Mouse (Mus musculus) heart, embryonic 13.5 days (tissue): ENCODE data around the gene Aamdc. TPM values are rescaled to one million over a fixed set of nuclear protein-coding genes. Genes with fewer than 3 reads are reported as not detected.
A peak's percentile ranks its signal among the peaks of the same experiment; 100 is the strongest.

ENCODE experiments used
- ATAC-seq: fragments of 200-750 bp; cut with Nextera tagmentation; 2 replicates; pipeline ENCODE4 v1.8.0; 2017; ENCODE audit warnings: moderate TSS enrichment; ENCODE audit not compliant: insufficient number of reproducible peaks, low FRiP score, low TSS enrichment; ENCODE audit errors: extremely low read depth
- H3K27ac ChIP-seq: fragments of 300-500 bp; sonication (generic); replicated peaks from 2 replicates; pipeline ENCODE4 v1.5.1; 2015; ENCODE audit warnings: moderate library complexity, mild to moderate bottlenecking, inconsistent platforms
- H3K27me3 ChIP-seq: fragments of 300-500 bp; sonication (generic); replicated peaks from 2 replicates; pipeline ENCODE4 v1.6.1; 2015; ENCODE audit warnings: mild to moderate bottlenecking, inconsistent platforms
- H3K36me3 ChIP-seq: fragments of 300-500 bp; sonication (generic); 2 replicates; pipeline ENCODE4 v1.6.1; 2015; ENCODE audit warnings: mild to moderate bottlenecking, inconsistent platforms
- H3K4me1 ChIP-seq: fragments of 300-500 bp; sonication (generic); 2 replicates; pipeline ENCODE4 v1.6.1; 2015; ENCODE audit warnings: inconsistent platforms
- H3K4me2 ChIP-seq: fragments of 300-500 bp; sonication (generic); 2 replicates; pipeline ENCODE4 v1.6.1; 2015; ENCODE audit warnings: inconsistent platforms, mild to moderate bottlenecking, moderate library complexity
- H3K4me3 ChIP-seq: fragments of 300-500 bp; sonication (generic); 2 replicates; pipeline ENCODE4 v1.5.1; 2015; ENCODE audit warnings: moderate library complexity, mild to moderate bottlenecking, inconsistent platforms
- H3K9ac ChIP-seq: fragments of 300-500 bp; sonication (generic); 2 replicates; pipeline ENCODE4 v1.6.1; 2015; ENCODE audit warnings: inconsistent platforms, mild to moderate bottlenecking, moderate library complexity
- H3K9me3 ChIP-seq: fragments of 300-500 bp; sonication (generic); 2 replicates; pipeline ENCODE4 v1.6.1; 2016; ENCODE audit warnings: inconsistent platforms
- WGBS: fragments of 180-500 bp; shearing (Covaris S2); methylation state at CpG from one replicate; pipeline ENCODE4 v1.1.7; 2015; ENCODE audit warnings: mixed read lengths; 5-methylcytosine and 5-hydroxymethylcytosine counted together
- polyA plus RNA-seq: library from polyadenylated mRNA; unstranded; fragments of >200 nt; fragmentation: Nextera tagmentation; extraction: Ambion mirVana; gene quantifications from 2 replicates; pipeline ENCODE4 v1.2.1, GENCODE M21; 2015

Gene Aamdc
- polyA plus RNA-seq, 1 experiment from 2014 or later = 36.4 TPM

DNA sequence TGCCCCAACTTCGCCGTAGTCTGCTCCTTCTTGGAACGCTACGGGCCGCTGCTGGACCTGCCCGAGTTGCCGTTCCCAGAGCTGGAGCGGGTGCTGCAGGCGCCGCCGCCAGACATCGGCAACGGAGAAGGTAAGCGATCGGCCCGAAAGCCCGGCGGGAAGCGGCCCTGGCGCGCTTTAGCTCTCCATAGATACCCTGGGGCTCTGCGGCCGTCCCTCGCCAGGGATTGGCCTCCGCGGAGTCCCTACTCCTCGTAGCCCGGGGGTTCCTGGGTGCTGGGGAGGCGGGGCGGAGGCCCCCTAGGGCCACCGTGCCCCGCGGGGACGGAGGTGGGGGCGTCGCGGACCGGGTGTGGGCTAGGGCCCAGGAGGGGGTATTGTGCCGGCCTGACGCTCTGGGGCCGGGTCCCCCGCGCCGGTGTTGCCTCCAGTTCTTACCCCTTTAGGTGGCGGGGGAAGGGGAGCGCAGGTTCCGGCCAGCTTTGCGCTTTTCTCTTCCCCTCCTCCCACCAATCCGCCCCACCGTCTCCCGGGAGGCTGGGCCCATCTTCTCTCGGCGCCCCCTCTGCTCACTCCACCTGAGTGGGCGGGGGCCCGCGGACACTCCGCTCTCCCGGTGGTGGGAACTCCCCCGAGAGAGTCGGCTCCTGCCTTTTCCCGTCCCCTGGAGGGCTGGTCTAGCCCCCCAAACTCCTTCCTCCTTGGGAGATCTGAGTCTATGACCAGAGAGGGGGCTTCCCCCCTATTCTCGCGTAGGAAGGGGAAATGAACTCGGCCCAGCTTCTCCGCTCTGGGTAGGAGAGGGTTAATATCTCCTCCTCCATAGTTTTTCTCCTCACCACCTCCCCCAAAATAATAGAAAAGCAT, 912 bp upstream of the Aamdc start:
- Histone ChIP-seq H3K4me3 (peak overlapping the region; percentile 100), H3K4me1 (peaks cover 21% of the 10 kb centered on the region), H3K9ac (peak overlapping the region; percentile 100), H3K9me3 (0 out of 2 replicates have a peak, but pooled peaks cover 5% of the 10 kb centered on the region), H3K36me3 (peaks cover 4% of the 10 kb centered on the region; the same call in 1 of the 2 replicates), H3K4me2 (peak overlapping the region; percentile 85), H3K27me3 (no peaks in the 10 kb centered on the region), H3K27ac (peak overlapping the region; percentile 98)
- peak; percentile 57 for ATAC-seq
- 0% methylated on average over 64 of the region's 65 CpGs for WGBS

DNA sequence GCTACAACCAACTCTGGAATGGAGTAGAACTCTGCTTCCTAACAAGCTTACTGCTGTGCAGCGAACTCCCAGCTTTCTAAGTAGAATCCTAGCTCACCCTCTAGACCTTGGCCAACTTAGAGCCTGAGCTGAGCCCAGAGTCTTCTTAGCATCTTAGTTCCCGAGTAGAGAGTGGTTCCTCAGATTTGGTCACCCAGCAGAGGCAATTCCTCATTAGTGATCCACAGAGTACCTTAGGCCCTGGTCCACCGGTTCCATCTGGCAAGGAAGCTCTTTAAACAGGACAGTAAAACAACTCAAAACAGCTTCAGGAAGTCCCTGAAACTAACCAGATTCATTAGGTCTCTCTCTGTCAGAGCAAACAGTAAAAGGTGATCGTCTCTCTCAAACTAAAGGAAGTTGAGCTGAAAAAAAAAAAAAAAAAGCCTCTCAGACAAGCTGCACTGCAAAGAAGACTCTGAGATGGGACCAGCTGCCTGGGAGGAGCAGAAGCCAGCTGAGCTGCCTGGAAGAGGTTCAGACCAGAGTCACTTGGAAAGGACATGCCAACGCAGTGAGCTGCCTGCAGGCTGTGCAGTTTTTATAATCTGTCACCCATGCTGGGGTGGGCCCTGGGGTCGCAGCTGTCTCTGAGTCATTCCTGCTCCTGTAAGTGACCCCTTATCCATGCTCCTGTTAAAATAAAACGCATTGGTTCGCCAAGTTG, 783 bp downstream of the Aamdc start:
- peak overlapping the region; percentile 100 for H3K4me3 ChIP-seq
- peak overlapping the region; percentile 85 for H3K4me2 ChIP-seq
- H3K27me3 ChIP-seq = no peaks in the 10 kb centered on the region
- H3K9me3 ChIP-seq = 0 out of 2 replicates have a peak, but pooled peaks cover 5% of the 10 kb centered on the region
- WGBS = 32% methylated on average over 8 of the region's 8 CpGs
- peak overlapping the region; percentile 98 for H3K27ac ChIP-seq
- peak overlapping the region; percentile 100 for H3K9ac ChIP-seq
- no peak for ATAC-seq
- peaks cover 14% of the 10 kb centered on the region for H3K4me1 ChIP-seq
- peaks cover 18% of the 10 kb centered on the region for H3K36me3 ChIP-seq

DNA sequence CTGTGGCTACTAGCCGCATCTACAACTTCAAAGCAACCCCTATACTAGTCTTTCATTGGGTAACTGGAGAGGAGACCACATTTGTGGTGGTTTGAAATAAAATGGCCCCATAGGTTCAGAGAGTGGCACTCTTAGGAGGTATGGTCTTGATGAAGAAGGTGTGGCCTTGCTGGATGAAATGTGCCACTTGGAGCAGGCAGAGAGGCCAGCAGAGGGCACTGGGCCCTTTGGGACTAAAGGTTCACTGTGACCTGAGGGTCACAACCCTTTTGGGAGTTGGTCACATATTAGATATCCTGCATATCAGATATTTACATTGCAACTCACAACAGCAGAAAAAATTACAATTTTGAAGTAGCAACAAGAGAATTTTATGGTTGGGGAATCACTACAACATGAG, 8.9 kb downstream of the Aamdc start:
- no peak for ATAC-seq
- Histone ChIP-seq H3K4me1 (no peaks in the 10 kb centered on the region), H3K4me3 (no peak overlapping the region), H3K4me2 (no peak overlapping the region), H3K27me3 (no peaks in the 10 kb centered on the region), H3K27ac (no peak overlapping the region), H3K9ac (no peak overlapping the region), H3K9me3 (no peaks in the 10 kb centered on the region), H3K36me3 (peaks cover 28% of the 10 kb centered on the region)
- 84% methylated on average over 1 of the region's 1 CpGs for WGBS

DNA sequence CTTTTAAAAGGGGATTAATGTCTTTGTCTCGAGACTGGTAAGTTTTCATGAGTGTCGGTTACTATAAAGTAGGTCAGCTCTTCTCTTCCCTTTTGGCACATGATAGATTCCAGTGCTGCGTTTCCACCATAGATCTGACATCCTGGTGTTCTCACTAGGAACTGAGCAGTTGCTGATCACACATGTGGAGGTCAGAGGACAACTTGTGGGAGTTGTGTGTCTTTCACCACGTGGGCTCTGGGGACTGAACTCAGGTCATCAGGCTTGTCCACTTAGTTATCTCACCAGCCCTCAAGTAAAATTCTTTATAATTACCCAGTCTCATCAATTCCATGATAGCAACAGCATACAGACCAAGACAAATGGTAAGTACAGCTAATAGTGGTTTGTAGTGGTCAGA, 9.9 kb downstream of the Aamdc start:
- Histone ChIP-seq H3K4me1 (no peaks in the 10 kb centered on the region), H3K27me3 (no peaks in the 10 kb centered on the region), H3K4me3 (no peak overlapping the region), H3K9me3 (no peaks in the 10 kb centered on the region), H3K27ac (no peak overlapping the region), H3K36me3 (peaks cover 26% of the 10 kb centered on the region), H3K9ac (no peak overlapping the region), H3K4me2 (no peak overlapping the region)
- ATAC-seq = no peak
- WGBS = 69% methylated on average over 4 of the region's 4 CpGs

DNA sequence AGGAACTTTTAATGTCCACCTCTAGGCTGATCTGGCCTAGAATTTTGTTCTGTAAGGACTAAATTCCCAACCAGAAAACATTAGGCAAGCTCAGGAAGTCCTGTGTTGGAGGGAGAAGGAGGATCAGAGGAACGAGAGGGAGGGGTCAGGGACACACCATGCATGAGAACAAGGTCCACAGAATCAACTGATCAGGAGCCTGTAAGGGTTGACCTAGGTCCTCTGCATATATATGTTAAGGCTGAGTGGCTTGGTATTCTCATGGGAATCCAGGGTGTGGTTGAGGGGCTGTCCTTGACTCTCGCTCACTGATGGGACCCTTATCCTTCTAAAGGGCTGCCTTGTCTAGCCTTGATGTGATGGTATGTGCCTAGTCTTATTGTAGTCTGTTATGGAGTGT, 15.7 kb downstream of the Aamdc start:
- Histone ChIP-seq H3K4me1 (no peaks in the 10 kb centered on the region), H3K4me3 (no peak overlapping the region), H3K9ac (no peak overlapping the region), H3K4me2 (no peak overlapping the region), H3K27ac (no peak overlapping the region), H3K9me3 (no peaks in the 10 kb centered on the region), H3K36me3 (peaks cover 12% of the 10 kb centered on the region), H3K27me3 (no peaks in the 10 kb centered on the region)
- no peak for ATAC-seq
- 77% methylated on average over 2 of the region's 2 CpGs for WGBS

DNA sequence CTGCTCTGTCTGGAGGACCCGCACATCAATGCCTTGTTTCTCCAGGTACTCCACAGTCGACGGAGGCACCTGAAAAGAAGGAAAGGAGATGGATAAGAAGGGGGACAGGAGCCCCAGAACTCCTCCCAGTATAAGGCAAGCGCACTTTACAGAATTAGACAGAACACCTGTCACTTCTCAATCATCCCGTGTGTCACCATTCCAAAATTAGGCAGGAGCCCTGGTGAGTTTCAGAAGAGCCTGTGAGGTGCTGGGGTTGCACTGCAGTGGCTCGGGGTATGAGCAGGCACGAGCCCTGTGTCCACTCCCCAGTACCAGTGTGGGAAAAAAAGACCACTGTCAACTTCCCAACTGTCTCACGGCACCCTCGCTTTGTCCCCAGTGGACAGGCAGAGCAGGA, 28.6 kb downstream of the Aamdc start:
- no peak overlapping the region for H3K4me2 ChIP-seq
- no peaks in the 10 kb centered on the region for H3K9me3 ChIP-seq
- no peak overlapping the region for H3K4me3 ChIP-seq
- no peak overlapping the region for H3K9ac ChIP-seq
- H3K27ac ChIP-seq = no peak overlapping the region
- peaks cover 4% of the 10 kb centered on the region; the same call in 1 of the 2 replicates for H3K4me1 ChIP-seq
- H3K36me3 ChIP-seq = peaks cover 13% of the 10 kb centered on the region
- no peaks in the 10 kb centered on the region for H3K27me3 ChIP-seq
- 74% methylated on average over 9 of the region's 9 CpGs for WGBS
- ATAC-seq = no peak

DNA sequence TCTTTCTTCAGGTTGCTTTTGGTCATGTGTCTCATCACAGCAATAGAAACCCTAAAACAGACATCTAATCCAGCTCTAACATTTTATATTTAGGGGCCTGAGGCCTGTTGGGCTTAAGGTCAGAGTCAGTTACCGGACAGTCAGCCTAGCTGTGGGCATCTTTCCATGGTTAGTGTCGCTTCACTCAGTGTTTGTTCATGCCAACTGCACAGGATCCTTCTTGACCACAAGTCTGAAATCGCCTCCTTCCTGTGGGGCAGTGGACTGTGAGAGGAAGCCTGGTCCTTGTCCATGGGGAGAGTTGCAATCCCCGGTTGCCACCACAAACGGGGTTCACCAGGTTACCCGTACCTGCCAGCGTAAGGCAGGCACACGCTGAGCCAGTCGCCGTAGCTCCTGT, 30.0 kb downstream of the Aamdc start:
- Histone ChIP-seq H3K36me3 (peaks cover 9% of the 10 kb centered on the region), H3K27ac (no peak overlapping the region), H3K9ac (no peak overlapping the region), H3K9me3 (no peaks in the 10 kb centered on the region), H3K4me3 (no peak overlapping the region), H3K4me1 (peaks cover 6% of the 10 kb centered on the region; the same call in 1 of the 2 replicates), H3K4me2 (no peak overlapping the region), H3K27me3 (no peaks in the 10 kb centered on the region)
- WGBS = 92% methylated on average over 10 of the region's 10 CpGs
- ATAC-seq = no peak

DNA sequence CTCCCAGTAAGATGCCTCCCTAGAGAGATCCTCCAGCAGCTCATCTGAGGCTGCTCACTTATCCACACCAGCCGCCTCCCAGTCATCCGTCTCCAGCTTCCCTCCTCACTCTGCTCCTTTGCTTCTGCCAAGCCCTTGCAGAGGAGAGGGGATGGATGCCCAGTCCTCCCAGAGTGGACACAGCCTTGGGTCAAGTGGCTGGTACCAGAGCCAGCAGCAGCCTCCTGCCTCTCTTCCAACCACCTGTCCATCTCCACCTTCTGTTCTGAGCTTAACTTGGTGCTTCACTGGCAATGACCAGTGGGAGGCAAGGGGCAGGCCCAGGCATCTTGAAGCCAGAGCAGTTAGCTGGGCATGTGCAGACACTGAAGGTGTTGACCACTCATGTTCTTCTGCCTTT, 32.8 kb downstream of the Aamdc start:
- no peaks in the 10 kb centered on the region for H3K9me3 ChIP-seq
- ATAC-seq = no peak
- H3K27ac ChIP-seq = no peak overlapping the region
- no peak overlapping the region for H3K9ac ChIP-seq
- H3K36me3 ChIP-seq = peaks cover 34% of the 10 kb centered on the region
- no peaks in the 10 kb centered on the region for H3K27me3 ChIP-seq
- no peak overlapping the region for H3K4me2 ChIP-seq
- H3K4me3 ChIP-seq = no peak overlapping the region
- H3K4me1 ChIP-seq = peaks cover 6% of the 10 kb centered on the region; the same call in 1 of the 2 replicates
- 64% methylated on average over 2 of the region's 2 CpGs for WGBS

DNA sequence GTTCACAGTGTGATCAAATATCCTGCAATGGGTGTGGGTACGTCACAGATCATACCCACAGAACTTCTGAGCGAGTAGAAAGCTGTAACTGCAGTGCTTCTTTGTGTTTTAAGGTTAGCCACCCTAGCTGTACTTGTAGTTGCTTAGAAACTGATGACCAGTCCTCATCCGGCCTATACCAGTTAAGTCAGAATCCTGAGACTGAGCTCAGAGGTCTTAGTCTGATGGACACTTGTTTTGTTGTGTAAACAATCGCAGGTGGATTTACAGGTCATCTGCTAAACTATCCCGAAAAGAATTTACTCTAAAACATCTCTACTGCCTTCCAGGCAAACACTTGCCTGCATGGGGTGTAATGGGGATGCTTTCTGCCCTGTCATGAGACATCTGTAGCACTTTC, 42.7 kb downstream of the Aamdc start:
- Histone ChIP-seq H3K4me1 (no peaks in the 10 kb centered on the region), H3K9ac (no peak overlapping the region), H3K4me2 (no peak overlapping the region), H3K9me3 (no peaks in the 10 kb centered on the region), H3K27me3 (no peaks in the 10 kb centered on the region), H3K4me3 (no peak overlapping the region), H3K36me3 (peaks cover 98% of the 10 kb centered on the region), H3K27ac (no peak overlapping the region)
- WGBS = 86% methylated on average over 5 of the region's 5 CpGs
- no peak for ATAC-seq

DNA sequence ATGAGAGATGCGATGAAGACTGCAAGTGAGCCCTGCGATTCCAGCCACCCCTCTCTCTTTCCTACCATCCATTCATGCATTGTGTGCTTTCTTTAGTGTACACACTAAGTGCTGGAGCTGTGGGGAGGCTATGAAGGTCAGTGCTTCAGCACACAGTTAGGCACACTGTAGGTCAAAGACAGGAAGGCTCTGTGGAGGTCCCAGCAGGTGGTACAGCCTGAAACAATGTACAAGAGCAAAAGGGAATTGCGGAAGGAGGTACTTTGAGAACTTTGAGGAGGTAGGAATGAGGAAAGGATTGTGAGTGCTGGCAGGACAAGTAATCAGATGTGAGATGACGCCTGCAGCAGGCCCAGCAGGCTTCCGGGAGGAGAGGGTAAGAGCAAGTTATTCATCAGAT, 43.8 kb downstream of the Aamdc start:
- WGBS = 88% methylated on average over 5 of the region's 5 CpGs
- no peaks in the 10 kb centered on the region for H3K9me3 ChIP-seq
- no peaks in the 10 kb centered on the region for H3K27me3 ChIP-seq
- no peak overlapping the region for H3K4me3 ChIP-seq
- H3K27ac ChIP-seq = no peak overlapping the region
- no peaks in the 10 kb centered on the region for H3K4me1 ChIP-seq
- no peak overlapping the region for H3K4me2 ChIP-seq
- peaks cover 98% of the 10 kb centered on the region for H3K36me3 ChIP-seq
- no peak overlapping the region for H3K9ac ChIP-seq
- ATAC-seq = no peak

DNA sequence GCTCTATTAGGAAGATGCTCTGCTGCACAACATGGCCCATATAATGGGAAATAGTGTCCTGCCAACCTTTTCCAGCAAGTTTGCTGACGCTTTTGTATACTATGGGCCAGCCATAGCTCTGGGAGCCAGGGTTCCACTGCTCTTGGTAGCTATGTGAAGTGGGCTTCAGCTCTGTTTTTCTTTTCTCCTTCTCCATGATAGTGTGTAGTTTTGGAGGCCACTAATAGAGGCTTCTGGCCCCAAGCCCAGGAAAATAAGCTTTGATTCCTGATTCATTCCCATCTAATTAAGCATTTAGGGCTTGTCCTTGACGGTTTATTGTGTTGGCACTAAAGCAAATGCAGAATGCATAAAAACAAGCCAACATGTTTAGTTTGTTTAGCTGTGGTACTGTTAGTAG, 59.4 kb downstream of the Aamdc start:
- no peak overlapping the region for H3K4me3 ChIP-seq
- H3K27ac ChIP-seq = no peak overlapping the region
- H3K4me1 ChIP-seq = peaks cover 13% of the 10 kb centered on the region
- ATAC-seq = no peak
- no peak overlapping the region for H3K9ac ChIP-seq
- no peaks in the 10 kb centered on the region for H3K27me3 ChIP-seq
- WGBS = 87% methylated on average over 2 of the region's 2 CpGs
- no peak overlapping the region for H3K4me2 ChIP-seq
- peaks cover 78% of the 10 kb centered on the region for H3K36me3 ChIP-seq
- H3K9me3 ChIP-seq = no peaks in the 10 kb centered on the region
